Mouse (Mus musculus) G1E (cell line): Measurements from ENCODE around the gene Tkfc.
"Not testable (repeated sequence)": the region's sequence is repeated elsewhere in the genome, so short reads cannot be mapped to it uniquely, and the experiment has no call there.

Experiments used
- CTCF ChIP-seq: IDR thresholded peaks from 2 replicates; pipeline ENCODE4 v1.5.1; 2012; ENCODE audit warnings: low read depth, low read length, inconsistent platforms, mixed read lengths
- GATA2 ChIP-seq: IDR thresholded peaks from 2 replicates; pipeline ENCODE4 v1.6.1; 2012; ENCODE audit warnings: low read depth, low read length, inconsistent platforms, borderline replicate concordance
- TAL1 ChIP-seq: conservative IDR thresholded peaks from 2 replicates; pipeline ENCODE4 v1.6.1; 2012; ENCODE audit warnings: low read depth, low read length, inconsistent platforms, mixed read lengths

- TF ChIP-seq TAL1, GATA2, CTCF: not testable (repeated sequence)
Observed at GRCm38 (mm10) chr19:10557837-10558375, 47.5 kb downstream of the Tkfc start.
